Comparison of ENCODE assay signal across 38 mouse cellular contexts in the genomic region with DNA sequence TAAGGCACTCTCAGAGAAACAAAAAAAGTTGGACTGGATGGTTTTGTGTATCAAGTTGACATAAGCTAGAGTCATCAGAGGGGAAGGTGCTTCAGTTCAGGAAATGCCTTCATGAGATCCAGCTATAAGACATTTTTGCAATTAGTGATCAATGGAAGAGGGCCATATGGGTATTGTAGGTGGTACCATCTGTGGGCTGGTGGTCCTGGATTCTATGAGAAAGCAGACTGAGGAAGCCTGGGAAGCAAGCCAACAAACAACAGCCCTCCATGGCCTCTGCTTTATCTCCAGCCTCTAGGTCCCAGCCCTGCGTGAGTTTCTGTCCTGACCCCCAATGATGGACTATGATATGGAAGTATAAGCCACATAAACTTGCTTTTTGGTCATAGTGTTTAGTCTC. TPM values are rescaled to one million over a fixed set of nuclear protein-coding genes. Genes with fewer than 3 reads are reported as not detected.
DNase-seq lines count a peak whose midpoint lies in the region; ATAC-seq lines count a peak whose summit lies in the region.
"Had no signal": no experiment of that assay in that cellular context is flagged by ENCODE, and none has a peak within 500 bp of the region (broad histone marks: within the 10 kb centered on the region; RNA-seq: fewer than 3 reads in every experiment).

No protein-coding gene starts in this region.

- peak overlapping the region; percentile 29 for H3K4me2 ChIP-seq in liver, embryonic 15.5 days
- H3K4me2 ChIP-seq: forebrain, embryonic 15.5 days; heart, embryonic 12.5 days; hindbrain, embryonic 13.5 days; limb, embryonic 13.5 days; midbrain, embryonic 11.5 days; neural tube, embryonic 13.5 days had no signal

- peaks cover 31% of the 10 kb centered on the region for H3K36me3 ChIP-seq in liver, embryonic 15.5 days (replicated peaks)

- WGBS in liver, embryonic 15.5 days (ENCODE audit: insufficient replicate concordance), result 13% methylated on average over 1 of the region's 1 CpGs

- no peak overlapping the region for H3K4me3 ChIP-seq in liver, embryonic 15.5 days (replicated peaks)
- H3K4me3 ChIP-seq: embryonic facial prominence, embryonic 10.5 days; embryonic facial prominence, embryonic 15.5 days; forebrain, embryonic 15.5 days; heart, adult 2 months; heart, embryonic 12.5 days; hindbrain, embryonic 13.5 days; limb, embryonic 13.5 days; neural tube, embryonic 13.5 days had no signal

- intact Hi-C loops in left cerebral cortex, postnatal 4 days (cut with DNase I), result no loop called here
- intact Hi-C loops in left cerebral cortex, postnatal 25 days (cut with DNase I), result no loop called here

- H3K9me3 ChIP-seq in liver, embryonic 15.5 days (replicated peaks), result no peaks in the 10 kb centered on the region
- H3K9me3 ChIP-seq: embryonic facial prominence, embryonic 10.5 days; embryonic facial prominence, embryonic 15.5 days; forebrain, embryonic 15.5 days; heart, embryonic 12.5 days; hindbrain, embryonic 13.5 days; limb, embryonic 13.5 days; neural tube, embryonic 13.5 days had no signal

- H3K9ac ChIP-seq in liver, embryonic 15.5 days, result no peak overlapping the region
- H3K9ac ChIP-seq: embryonic facial prominence, embryonic 15.5 days; forebrain, embryonic 15.5 days; heart, embryonic 12.5 days; hindbrain, embryonic 13.5 days; limb, embryonic 13.5 days; neural tube, embryonic 13.5 days had no signal

- peaks cover 55% of the 10 kb centered on the region for H3K4me1 ChIP-seq in liver, embryonic 15.5 days (replicated peaks)

- DNase-seq in left cerebral cortex, postnatal 4 days, result peak; percentile 6
- DNase-seq in left cerebral cortex, postnatal 25 days (ENCODE audit: low spot score in 2 of 2), result no peak
- peak; percentile 16 for DNase-seq in MN1 (ENCODE audit: low spot score)
- peak; percentile 29 to 50 for DNase-seq in layer of hippocampus, adult 8-10 months (ENCODE audit: low spot score in 2 of 2)
- DNase-seq in adrenal gland, adult 8-10 months, result no peak
- no peak for DNase-seq in frontal cortex, postnatal 25 days (ENCODE audit: low spot score in 2 of 2)
- DNase-seq in adrenal gland, postnatal 25 days, result no peak
- DNase-seq: adrenal gland, postnatal 14 days; B cell, adult 2 months; cerebellum, adult 2 months; cerebellum, postnatal 25 days; heart, adult 2 months; heart, postnatal 4 days; kidney, adult 9 months; kidney, postnatal 10 days; lung, adult 2 months; lung, postnatal 10 days; right cerebral cortex, postnatal 4 days; thymus, adult 2 months; thymus, postnatal 36 days had no signal

- H3K27me3 ChIP-seq in liver, embryonic 15.5 days, result no peaks in the 10 kb centered on the region
- H3K27me3 ChIP-seq: CH12.LX; embryonic facial prominence, embryonic 15.5 days; forebrain, embryonic 15.5 days; heart, embryonic 12.5 days; hindbrain, embryonic 13.5 days; limb, embryonic 13.5 days; neural tube, embryonic 13.5 days; Patski had no signal

- no peak overlapping the region for H3K27ac ChIP-seq in liver, embryonic 15.5 days (replicated peaks)
- H3K27ac ChIP-seq: embryonic facial prominence, embryonic 10.5 days; embryonic facial prominence, embryonic 15.5 days; forebrain, embryonic 15.5 days; heart, adult 2 months; hindbrain, embryonic 13.5 days; limb, embryonic 13.5 days; neural tube, embryonic 13.5 days had no signal

- no peak for ATAC-seq in liver, embryonic 15.5 days (ENCODE audit: insufficient read depth)
- ATAC-seq: forebrain, embryonic 15.5 days; intestine, postnatal 0 days; Patski had no signal

RNA-seq across cellular contexts. Expression of gene Rchy1, which starts 3.8 kb away (rescaled TPM):
- 10 to 100 TPM; 43.8 to 47.8 TPM for total RNA-seq in left cerebral cortex, postnatal 4 days (2021)
- total RNA-seq in left cerebral cortex, postnatal 25 days (2021), result 10 to 100 TPM; 37.4 to 37.7 TPM
- total RNA-seq in layer of hippocampus, adult 8-10 months (2022), result 10 to 100 TPM; 46.5 to 60.7 (median 53.1) TPM
- polyA plus RNA-seq in liver, embryonic 15.5 days (2015; fragmentation: Nextera tagmentation; extraction: Ambion mirVana), result 32.0 and 34.1 TPM in 2 replicates
- 10 to 100 TPM; 75.8 to 88.3 (median 80.6) TPM for total RNA-seq in adrenal gland, adult 8-10 months (2022)
- total RNA-seq in adrenal gland, postnatal 25 days (2021), result 66.9 and 85.4 TPM in 2 replicates

RNA-seq across cellular contexts. Expression of gene Odaph, which starts 28.2 kb away (rescaled TPM):
- total RNA-seq in left cerebral cortex, postnatal 4 days (2021), result not detected
- total RNA-seq in left cerebral cortex, postnatal 25 days (2021), result not detected
- total RNA-seq in layer of hippocampus, adult 8-10 months (2022), result not detected
- polyA plus RNA-seq in liver, embryonic 15.5 days (2015; fragmentation: Nextera tagmentation; extraction: Ambion mirVana), result not detected in 2 replicates
- not detected for total RNA-seq in adrenal gland, adult 8-10 months (2022)
- total RNA-seq in adrenal gland, postnatal 25 days (2021), result not detected in 2 replicates
- total RNA-seq: adrenal gland, postnatal 14 days; gastrocnemius, adult 8-10 months; gastrocnemius, postnatal 4 days; heart, adult 2 months; heart, postnatal 4 days; left cerebral cortex, adult 18-20 months; left cerebral cortex, postnatal 14 days had no signal
- polyA plus RNA-seq: embryonic facial prominence, embryonic 10.5 days; forebrain, embryonic 15.5 days; heart, adult 2 months; heart, embryonic 12.5 days; heart, postnatal 0 days; hindbrain, embryonic 13.5 days; intestine, postnatal 0 days; limb, embryonic 13.5 days; lung, adult 2 months; midbrain, embryonic 11.5 days; myocyte; neural tube, embryonic 13.5 days; thymus, adult 2 months had no signal

Comparison
In these comparisons a context has a peak if more than half of its experiments do, and no peak if none do; other contexts are left out.
1. DNase-seq: peak in left cerebral cortex, postnatal 4 days (single experiment), MN1 (single experiment) and layer of hippocampus, adult 8-10 months (2 of 2); none in left cerebral cortex, postnatal 25 days (0 of 2), adrenal gland, adult 8-10 months (single experiment), frontal cortex, postnatal 25 days (0 of 2) and adrenal gland, postnatal 25 days (single experiment).